Mouse (Mus musculus) ES-Bruce4 (cell line): Measurements from ENCODE around the gene Caln1.

ENCODE experiments used
- CTCF ChIP-seq: IDR thresholded peaks from one replicate; pipeline ENCODE4 v1.8.1; 2011; ENCODE audit warnings: low read depth, low read length
- EP300 ChIP-seq: IDR thresholded peaks from 2 replicates; pipeline ENCODE4 v1.6.1; 2011; ENCODE audit warnings: low read depth, low read length; ENCODE audit not compliant: insufficient read depth
- POLR2A ChIP-seq: IDR thresholded peaks from one replicate; pipeline ENCODE4 v1.8.1; 2011; ENCODE audit warnings: low read length; ENCODE audit not compliant: insufficient read depth

DNA sequence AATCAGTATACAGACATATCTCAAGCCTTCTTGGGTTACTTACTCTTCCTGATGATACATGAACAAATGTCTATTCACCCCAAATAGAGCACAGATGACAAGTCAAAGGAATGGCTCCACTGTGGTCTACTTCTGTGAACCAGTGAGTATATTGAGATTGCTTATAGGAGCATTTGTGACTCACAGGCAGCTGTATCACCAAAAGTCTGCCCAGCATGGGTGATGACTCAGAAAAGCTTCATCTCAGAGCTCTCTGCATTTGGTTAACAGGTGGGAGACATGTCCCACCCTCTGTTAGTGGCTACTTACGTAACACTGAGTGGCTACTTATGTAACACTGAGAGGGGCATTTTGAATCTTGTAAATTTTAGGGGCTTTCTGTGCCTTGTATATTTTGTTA is 296.8 kb downstream of the Caln1 start:
- no peak for TF ChIP-seq CTCF
- TF ChIP-seq POLR2A: no peak
- TF ChIP-seq EP300: no peak
